Mouse (Mus musculus): ENCODE data around the gene Birc6. TPM values are rescaled to one million over a fixed set of nuclear protein-coding genes. Genes with fewer than 3 reads are reported as not detected.

The Birc6 gene
- polyA plus RNA-seq, 1 experiment, result 80.8 TPM

DNA sequence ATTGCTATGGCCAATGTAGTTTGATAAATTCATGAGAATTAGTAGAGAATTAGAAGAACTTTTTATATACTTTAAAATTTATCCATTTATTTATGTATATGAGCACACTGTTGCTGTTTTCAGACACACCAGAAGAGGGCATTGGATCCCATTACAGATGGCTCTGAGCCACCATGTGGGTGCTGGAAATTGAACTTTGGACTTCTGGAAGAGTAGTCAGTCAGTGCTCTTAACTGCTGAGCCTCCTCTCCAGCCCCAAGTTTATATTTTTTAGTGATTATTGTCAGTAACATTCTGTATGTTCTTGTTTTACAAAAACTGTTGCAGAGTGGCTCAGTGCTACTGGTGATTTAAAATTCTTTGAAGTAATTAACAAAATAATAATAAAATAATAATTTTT is 36.1 kb downstream of the Birc6 start:
- TF ChIP-seq CTCF (IDR thresholded peaks at IDR 0.05; ENCODE audit: extremely low read depth, insufficient read length, insufficient replicate concordance, low read depth, low read length), result no peak
- TF ChIP-seq POLR2A (IDR thresholded peaks at IDR 0.05; ENCODE audit: low read depth, low read length), result no peak
- Histone ChIP-seq H3K4me1 (ENCODE audit: control insufficient read depth, insufficient read depth, insufficient read length, low read length) (peaks cover 3% of the 10 kb centered on the region; the same call in 1 of the 2 replicates), H3K27ac (ENCODE audit: insufficient read depth, low read depth, low read length) (no peak overlapping the region), H3K36me3 (ENCODE audit: control insufficient read depth, insufficient read depth, low read length) (peaks cover 31% of the 10 kb centered on the region), H3K4me3 (ENCODE audit: low read depth, low read length) (no peak overlapping the region), H3K27me3 (ENCODE audit: control insufficient read depth, insufficient read depth, low read length) (no peaks in the 10 kb centered on the region)

DNA sequence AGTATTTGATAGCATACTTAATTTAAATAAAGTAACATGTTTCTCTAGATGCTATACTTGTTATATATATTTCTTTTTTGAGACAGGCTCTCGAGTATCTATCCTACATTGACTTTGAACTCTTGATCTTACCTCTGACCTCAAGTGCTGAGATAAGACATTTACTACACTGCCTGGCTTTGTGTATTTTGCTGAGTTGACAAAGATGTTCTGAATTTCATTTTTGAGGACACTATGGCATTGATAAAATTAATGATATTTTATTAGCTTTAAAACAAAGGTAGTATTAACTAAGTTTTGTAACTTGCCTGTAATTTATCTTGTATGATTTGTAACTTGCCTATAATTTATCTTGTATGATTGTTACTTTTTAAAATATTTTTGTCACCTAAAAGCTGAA is 41.1 kb downstream of the Birc6 start:
- no peak for TF ChIP-seq POLR2A (IDR thresholded peaks at IDR 0.05; ENCODE audit: low read depth, low read length)
- no peak for TF ChIP-seq CTCF (IDR thresholded peaks at IDR 0.05; ENCODE audit: extremely low read depth, insufficient read length, insufficient replicate concordance, low read depth, low read length)
- WGBS, result 23% methylated on average over 1 of the region's 1 CpGs
- no peak overlapping the region for H3K27ac ChIP-seq (ENCODE audit: insufficient read depth, low read depth, low read length)

GRCm38 (mm10) chr17:74570585-74570984 is 42.5 kb downstream of the Birc6 start:
- no peak for TF ChIP-seq POLR2A (IDR thresholded peaks at IDR 0.05; ENCODE audit: low read depth, low read length)
- no peak for TF ChIP-seq CTCF (IDR thresholded peaks at IDR 0.05; ENCODE audit: extremely low read depth, insufficient read length, insufficient replicate concordance, low read depth, low read length)
- H3K36me3 ChIP-seq (ENCODE audit: control insufficient read depth, insufficient read depth, low read length), result peaks cover 27% of the 10 kb centered on the region
- peaks cover 3% of the 10 kb centered on the region; the same call in 1 of the 2 replicates for H3K4me1 ChIP-seq (ENCODE audit: control insufficient read depth, insufficient read depth, insufficient read length, low read length)
- no peaks in the 10 kb centered on the region for H3K27me3 ChIP-seq (ENCODE audit: control insufficient read depth, insufficient read depth, low read length)
- no peak overlapping the region for H3K4me3 ChIP-seq (ENCODE audit: low read depth, low read length)
- 43% methylated on average over 1 of the region's 1 CpGs for WGBS
- no peak overlapping the region for H3K27ac ChIP-seq (ENCODE audit: insufficient read depth, low read depth, low read length)

More for the DNA sequence above, 41.1 kb downstream of the Birc6 start:
- no peak overlapping the region for H3K4me3 ChIP-seq (ENCODE audit: low read depth, low read length)
- no peaks in the 10 kb centered on the region for H3K27me3 ChIP-seq (ENCODE audit: control insufficient read depth, insufficient read depth, low read length)
- peaks cover 3% of the 10 kb centered on the region; the same call in 1 of the 2 replicates for H3K4me1 ChIP-seq (ENCODE audit: control insufficient read depth, insufficient read depth, insufficient read length, low read length)
- H3K36me3 ChIP-seq (ENCODE audit: control insufficient read depth, insufficient read depth, low read length), result peaks cover 20% of the 10 kb centered on the region

DNA sequence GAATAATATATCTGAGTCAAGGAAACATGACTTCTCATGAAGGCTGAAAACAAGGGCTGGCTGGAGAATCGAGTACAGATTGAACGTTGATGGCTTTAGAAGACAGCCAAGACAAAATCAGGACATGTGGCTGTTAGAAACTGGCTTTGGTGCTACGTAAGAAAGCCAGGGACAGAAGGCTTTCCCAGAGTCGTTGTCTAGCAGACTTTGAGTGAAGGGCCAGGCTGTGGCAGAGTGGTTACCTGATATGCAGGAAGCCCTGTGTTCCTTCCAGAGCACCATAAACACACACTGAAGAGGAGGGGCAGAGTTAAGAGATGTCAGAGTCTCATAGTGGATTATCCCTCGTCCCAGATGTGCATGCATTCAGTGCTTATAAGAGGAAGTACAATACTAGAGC is 49.1 kb downstream of the Birc6 start:
- Histone ChIP-seq H3K4me3 (ENCODE audit: low read depth, low read length) (no peak overlapping the region), H3K27me3 (ENCODE audit: control insufficient read depth, insufficient read depth, low read length) (no peaks in the 10 kb centered on the region), H3K36me3 (ENCODE audit: control insufficient read depth, insufficient read depth, low read length) (peaks cover 31% of the 10 kb centered on the region), H3K4me1 (ENCODE audit: control insufficient read depth, insufficient read depth, insufficient read length, low read length) (no peaks in the 10 kb centered on the region), H3K27ac (ENCODE audit: insufficient read depth, low read depth, low read length) (no peak overlapping the region)
- 66% methylated on average over 5 of the region's 5 CpGs for WGBS
- TF ChIP-seq POLR2A (IDR thresholded peaks at IDR 0.05; ENCODE audit: low read depth, low read length) (no peak), CTCF (IDR thresholded peaks at IDR 0.05; ENCODE audit: extremely low read depth, insufficient read length, insufficient replicate concordance, low read depth, low read length) (no peak)

- Histone ChIP-seq H3K4me1 (ENCODE audit: control insufficient read depth, insufficient read depth, insufficient read length, low read length) (no peaks in the 10 kb centered on the region), H3K4me3 (ENCODE audit: low read depth, low read length) (no peak overlapping the region), H3K36me3 (ENCODE audit: control insufficient read depth, insufficient read depth, low read length) (peaks cover 27% of the 10 kb centered on the region), H3K27ac (ENCODE audit: insufficient read depth, low read depth, low read length) (no peak overlapping the region), H3K27me3 (ENCODE audit: control insufficient read depth, insufficient read depth, low read length) (no peaks in the 10 kb centered on the region)
- 91% methylated on average over 7 of the region's 7 CpGs for WGBS
- TF ChIP-seq CTCF (IDR thresholded peaks at IDR 0.05; ENCODE audit: extremely low read depth, insufficient read length, insufficient replicate concordance, low read depth, low read length), result no peak
Measured at GRCm38 (mm10) chr17:74579586-74579985, 51.5 kb downstream of the Birc6 start.

- Histone ChIP-seq H3K4me1 (ENCODE audit: control insufficient read depth, insufficient read depth, insufficient read length, low read length) (no peaks in the 10 kb centered on the region), H3K4me3 (ENCODE audit: low read depth, low read length) (no peak overlapping the region), H3K36me3 (ENCODE audit: control insufficient read depth, insufficient read depth, low read length) (peaks cover 23% of the 10 kb centered on the region), H3K27ac (ENCODE audit: insufficient read depth, low read depth, low read length) (no peak overlapping the region), H3K27me3 (ENCODE audit: control insufficient read depth, insufficient read depth, low read length) (no peaks in the 10 kb centered on the region)
- WGBS, result 64% methylated on average over 1 of the region's 1 CpGs
- TF ChIP-seq CTCF (IDR thresholded peaks at IDR 0.05; ENCODE audit: extremely low read depth, insufficient read length, insufficient replicate concordance, low read depth, low read length) (no peak), POLR2A (IDR thresholded peaks at IDR 0.05; ENCODE audit: low read depth, low read length) (no peak)
Measured at GRCm38 (mm10) chr17:74580738-74581137, 52.6 kb downstream of the Birc6 start.

DNA sequence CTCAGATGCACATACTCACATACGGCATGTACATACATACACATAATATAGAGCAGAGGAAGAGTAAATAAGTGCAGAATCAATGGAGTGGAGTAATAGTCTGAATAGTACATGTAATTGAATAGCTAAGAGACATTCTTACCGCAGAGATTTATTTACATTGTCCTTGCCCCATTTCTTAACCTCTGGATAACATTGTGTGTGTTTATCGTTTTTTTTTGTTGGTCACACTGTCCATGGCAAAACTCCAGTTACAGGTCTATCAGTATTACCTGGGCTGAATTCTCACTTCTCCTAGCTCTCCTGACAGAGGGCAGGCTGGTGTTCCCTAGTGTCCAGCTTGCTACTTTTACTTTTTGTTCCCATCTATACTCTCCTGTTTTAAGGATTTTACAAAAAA is 58.7 kb downstream of the Birc6 start:
- WGBS, result 84% methylated on average over 3 of the region's 3 CpGs
- H3K4me1 ChIP-seq (ENCODE audit: control insufficient read depth, insufficient read depth, insufficient read length, low read length), result no peaks in the 10 kb centered on the region; the same call in 1 of the 2 replicates
- H3K27me3 ChIP-seq (ENCODE audit: control insufficient read depth, insufficient read depth, low read length), result no peaks in the 10 kb centered on the region
- H3K27ac ChIP-seq (ENCODE audit: insufficient read depth, low read depth, low read length), result no peak overlapping the region
- H3K4me3 ChIP-seq (ENCODE audit: low read depth, low read length), result no peak overlapping the region
- H3K36me3 ChIP-seq (ENCODE audit: control insufficient read depth, insufficient read depth, low read length), result peaks cover 18% of the 10 kb centered on the region
- TF ChIP-seq CTCF (IDR thresholded peaks at IDR 0.05; ENCODE audit: extremely low read depth, insufficient read length, insufficient replicate concordance, low read depth, low read length) (no peak), POLR2A (IDR thresholded peaks at IDR 0.05; ENCODE audit: low read depth, low read length) (no peak)

GRCm38 (mm10) chr17:74598908-74599307 is 70.8 kb downstream of the Birc6 start:
- Histone ChIP-seq H3K36me3 (ENCODE audit: control insufficient read depth, insufficient read depth, low read length) (peaks cover 41% of the 10 kb centered on the region), H3K4me1 (ENCODE audit: control insufficient read depth, insufficient read depth, insufficient read length, low read length) (peaks cover 4% of the 10 kb centered on the region; the same call in 1 of the 2 replicates), H3K4me3 (ENCODE audit: low read depth, low read length) (no peak overlapping the region), H3K27me3 (ENCODE audit: control insufficient read depth, insufficient read depth, low read length) (no peaks in the 10 kb centered on the region), H3K27ac (ENCODE audit: insufficient read depth, low read depth, low read length) (no peak overlapping the region)
- TF ChIP-seq CTCF (IDR thresholded peaks at IDR 0.05; ENCODE audit: extremely low read depth, insufficient read length, insufficient replicate concordance, low read depth, low read length) (no peak), POLR2A (IDR thresholded peaks at IDR 0.05; ENCODE audit: low read depth, low read length) (no peak)
- 35% methylated on average over 9 of the region's 9 CpGs for WGBS
